Mouse (Mus musculus) mouse trophoblast stem cell (cell line): ENCODE data around the gene Il4ra.

ENCODE experiments used
- in situ Hi-C, 2 experiments: fragments of 300-500 bp; cut with MseI, MboI; formaldehyde crosslinking; loops; 2 replicates in 1 of 2; 3 replicates in 1 of 2; pipeline ENCODE4 v1.15.1; 2025

Gene Il4ra

DNA sequence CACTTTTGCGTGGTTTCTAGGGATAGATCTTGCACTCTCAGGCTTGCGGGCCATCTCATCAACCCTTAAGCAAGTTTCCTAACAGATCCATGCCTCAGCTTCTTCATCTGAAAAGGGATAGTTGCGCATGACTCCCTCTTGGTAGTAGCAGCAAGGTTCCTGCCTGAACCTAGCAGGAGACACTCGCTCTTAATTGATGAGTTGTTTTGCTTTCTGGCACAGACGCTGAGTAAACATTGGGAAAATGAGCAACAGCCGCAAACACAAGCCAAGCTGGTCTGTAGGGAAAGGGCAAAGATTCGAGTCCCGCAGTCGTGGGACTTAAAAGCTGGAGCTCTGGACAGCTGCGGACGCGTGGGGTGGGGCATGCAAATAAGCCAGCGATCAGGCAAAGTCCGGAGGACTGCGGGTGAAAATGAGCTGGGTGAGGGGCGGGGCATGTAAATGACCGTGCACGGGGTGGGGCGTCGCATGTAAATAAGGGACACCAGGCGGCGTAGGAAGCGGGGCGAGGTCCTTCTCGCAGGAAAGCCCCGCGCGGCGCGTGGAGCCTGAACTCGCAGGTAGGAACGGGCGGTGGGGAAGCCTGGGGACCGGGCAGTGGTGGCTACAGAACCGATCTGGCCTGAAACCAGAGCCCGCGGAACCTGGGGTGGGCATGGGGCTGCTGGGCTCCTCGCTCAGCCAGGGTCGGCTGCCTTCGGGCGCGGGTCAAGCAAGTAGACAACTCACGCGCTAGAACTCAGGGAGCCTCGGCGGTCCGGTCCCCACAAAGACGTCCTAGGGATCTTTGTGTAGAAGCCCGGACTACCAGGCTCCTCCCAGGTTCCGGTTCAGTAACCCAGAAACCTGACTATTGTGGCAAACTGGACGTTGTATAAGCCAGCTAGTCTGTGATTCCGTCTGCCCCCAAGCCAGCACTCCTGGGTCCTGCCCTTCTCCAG lies at the start of gene Il4ra:
Gene Il4ra (plus strand): TSS at position 355 of the 944 bp plus-strand sequence.
- in situ Hi-C loops = no loop called here

GRCm38 (mm10) chr7:125503374-125504092 lies 48.4 kb upstream of the Il4ra start:
- in situ Hi-C loops = no loop called here

- in situ Hi-C loops = no loop called here
Measured at GRCm38 (mm10) chr7:125504618-125505017, 47.3 kb upstream of the Il4ra start.

- in situ Hi-C loops = no loop called here
Measured at GRCm38 (mm10) chr7:125505568-125505967, 46.4 kb upstream of the Il4ra start.

DNA sequence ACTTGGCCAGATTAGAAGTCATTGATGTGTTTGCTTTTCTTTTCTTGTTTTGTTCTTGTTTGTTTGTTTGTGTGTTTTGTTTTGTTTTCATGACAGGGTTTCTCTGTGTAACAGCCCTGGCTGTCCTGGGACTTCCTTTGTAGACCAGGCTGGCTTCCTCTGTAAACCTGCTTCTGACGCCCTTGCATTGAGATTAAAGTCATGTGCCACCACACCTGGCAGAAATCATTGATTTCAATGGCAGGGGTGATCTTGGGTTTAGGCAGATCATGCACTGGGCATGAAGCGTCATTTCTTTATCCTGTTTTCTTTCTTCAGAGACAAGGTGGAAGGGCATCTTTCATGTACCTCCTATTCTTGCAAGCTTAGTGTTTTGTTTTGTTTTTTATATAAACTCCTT lies 44.6 kb upstream of the Il4ra start:
- in situ Hi-C loops = no loop called here

DNA sequence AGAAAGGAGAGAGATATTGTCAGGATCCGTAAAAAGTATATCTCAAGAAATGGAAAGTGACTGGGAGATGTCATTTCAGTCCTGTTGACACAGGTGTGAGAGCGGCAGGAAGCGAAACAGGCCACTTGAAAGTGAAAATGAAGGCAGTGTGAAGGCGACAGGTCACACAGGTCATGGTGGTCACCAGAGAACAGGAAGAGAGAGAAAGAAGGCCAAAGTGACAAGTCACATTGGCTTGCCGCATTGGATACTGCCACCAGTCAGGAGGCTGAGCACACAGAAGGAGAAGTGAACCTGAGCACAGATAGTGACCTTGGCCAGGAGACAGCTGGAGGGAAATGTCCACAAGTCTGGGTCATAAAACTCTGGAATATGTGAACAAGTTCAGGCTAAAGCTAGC lies 40.5 kb upstream of the Il4ra start:
- in situ Hi-C loops = no loop called here

DNA sequence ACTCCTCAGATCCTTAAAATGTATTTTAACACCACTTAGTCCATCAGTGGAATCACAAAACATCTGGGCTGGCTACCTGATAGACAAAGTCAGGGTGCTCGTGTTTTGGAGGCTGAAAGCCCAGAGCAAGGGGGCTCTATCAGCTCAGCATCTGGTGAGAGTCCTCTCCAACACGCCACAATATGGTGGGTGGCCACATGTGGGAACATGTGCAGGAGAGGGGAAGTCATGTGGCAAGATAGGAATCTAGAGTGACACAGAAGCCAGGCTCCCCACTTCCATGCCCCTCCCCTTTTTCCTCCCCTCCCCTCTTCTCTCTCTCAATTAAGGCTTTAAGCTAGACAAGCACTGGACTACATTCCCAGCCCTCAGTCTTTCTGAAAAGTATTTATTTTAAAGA lies 40.1 kb upstream of the Il4ra start:
- in situ Hi-C loops = no loop called here

- in situ Hi-C loops = no loop called here
Measured at GRCm38 (mm10) chr7:125515081-125515853, 36.7 kb upstream of the Il4ra start.

DNA sequence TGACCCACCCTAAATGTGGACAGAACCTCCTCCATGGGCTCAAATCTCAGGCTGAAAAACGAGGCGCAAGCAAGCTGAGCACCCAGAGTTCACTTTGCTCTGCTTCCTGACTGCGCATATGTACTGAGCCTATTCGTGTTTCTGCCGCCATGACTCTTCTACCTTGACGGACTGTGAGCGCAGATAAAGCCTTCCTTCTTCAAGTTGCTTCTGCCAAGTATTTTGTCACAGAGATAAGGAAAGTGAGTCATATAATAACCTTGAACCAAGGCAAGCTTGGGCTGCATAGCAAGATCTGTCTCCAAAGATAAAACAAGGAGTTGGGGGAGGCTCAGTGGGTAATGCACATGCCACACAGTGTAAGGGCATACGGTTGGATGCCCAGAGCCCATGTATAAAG lies 35.2 kb upstream of the Il4ra start:
- in situ Hi-C loops = no loop called here

DNA sequence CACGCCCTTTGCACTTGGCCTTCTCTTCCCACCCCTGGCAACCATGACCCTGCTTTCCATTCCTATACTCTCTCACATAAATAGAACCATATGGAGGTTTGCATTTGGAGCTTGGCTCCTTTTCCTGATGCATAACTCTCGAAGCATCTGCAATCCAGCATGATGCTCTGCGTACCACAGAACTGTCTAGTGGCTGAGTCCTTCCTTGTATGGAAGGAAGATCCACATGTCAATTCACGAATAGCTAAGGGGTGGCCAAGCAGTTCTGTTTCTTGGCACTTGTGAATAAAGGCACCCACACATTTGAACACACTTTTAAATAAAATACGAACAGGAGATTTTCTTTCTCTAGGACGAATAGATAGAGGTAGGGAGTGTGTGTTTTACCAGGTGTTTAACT lies 34.5 kb upstream of the Il4ra start:
- in situ Hi-C loops = no loop called here

DNA sequence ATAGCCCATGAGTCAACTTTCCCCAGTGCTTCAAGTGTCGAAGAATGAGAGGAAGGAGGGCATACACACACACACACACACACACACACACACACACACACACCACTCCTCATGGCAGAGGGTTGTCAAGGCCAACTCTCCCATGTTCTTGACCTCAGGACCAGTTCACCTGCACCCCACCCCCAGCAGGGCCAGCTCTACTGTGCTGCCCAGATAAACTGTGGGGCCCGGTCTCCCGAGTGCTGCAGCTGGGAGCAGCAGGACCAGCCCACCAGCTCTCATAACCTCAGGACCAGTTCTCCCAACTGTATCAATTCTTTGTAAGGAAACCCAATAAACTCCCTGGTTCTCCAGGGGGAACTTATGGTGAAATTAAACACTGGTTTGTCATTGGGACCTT lies 32.2 kb upstream of the Il4ra start:
- in situ Hi-C loops = no loop called here

DNA sequence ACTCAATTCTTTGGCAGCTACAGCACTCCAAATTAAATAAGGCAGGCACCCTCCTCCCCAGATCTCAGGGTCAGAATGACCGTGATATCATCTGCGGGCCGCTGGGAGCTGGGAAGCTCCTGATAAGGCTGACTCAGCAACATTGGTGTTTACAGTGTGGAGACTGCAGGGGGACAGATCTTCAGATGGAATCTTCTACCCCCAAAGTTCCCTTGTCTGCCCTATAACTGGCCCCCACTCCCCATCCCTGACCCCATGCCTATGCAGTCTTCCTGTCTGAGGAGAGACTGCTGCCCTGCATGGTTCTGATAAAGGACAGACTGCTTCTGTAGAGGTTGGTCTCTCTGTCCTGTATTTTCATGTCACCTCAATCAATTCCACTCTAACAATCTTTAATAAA lies 28.9 kb upstream of the Il4ra start:
- in situ Hi-C loops = no loop called here

DNA sequence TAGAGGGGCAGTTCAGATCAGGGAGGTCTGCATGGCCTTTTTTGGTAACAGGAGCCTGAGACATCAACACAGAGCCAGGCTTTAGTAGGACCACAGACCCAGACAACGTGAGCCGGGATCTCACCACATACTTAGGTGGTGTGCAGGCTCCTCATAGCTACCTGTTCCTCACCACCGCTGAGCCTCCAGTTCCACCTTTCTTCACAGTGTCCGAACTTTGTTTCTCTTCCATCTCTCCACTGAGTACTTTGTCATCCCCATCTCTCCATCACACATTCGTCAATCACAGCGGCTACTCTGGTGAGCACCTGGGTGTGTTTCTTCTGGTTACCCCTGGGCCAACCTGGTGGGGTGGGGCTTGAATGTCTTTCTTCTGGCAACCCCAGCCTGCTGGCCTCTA lies 24.7 kb upstream of the Il4ra start:
- in situ Hi-C loops = no loop called here

DNA sequence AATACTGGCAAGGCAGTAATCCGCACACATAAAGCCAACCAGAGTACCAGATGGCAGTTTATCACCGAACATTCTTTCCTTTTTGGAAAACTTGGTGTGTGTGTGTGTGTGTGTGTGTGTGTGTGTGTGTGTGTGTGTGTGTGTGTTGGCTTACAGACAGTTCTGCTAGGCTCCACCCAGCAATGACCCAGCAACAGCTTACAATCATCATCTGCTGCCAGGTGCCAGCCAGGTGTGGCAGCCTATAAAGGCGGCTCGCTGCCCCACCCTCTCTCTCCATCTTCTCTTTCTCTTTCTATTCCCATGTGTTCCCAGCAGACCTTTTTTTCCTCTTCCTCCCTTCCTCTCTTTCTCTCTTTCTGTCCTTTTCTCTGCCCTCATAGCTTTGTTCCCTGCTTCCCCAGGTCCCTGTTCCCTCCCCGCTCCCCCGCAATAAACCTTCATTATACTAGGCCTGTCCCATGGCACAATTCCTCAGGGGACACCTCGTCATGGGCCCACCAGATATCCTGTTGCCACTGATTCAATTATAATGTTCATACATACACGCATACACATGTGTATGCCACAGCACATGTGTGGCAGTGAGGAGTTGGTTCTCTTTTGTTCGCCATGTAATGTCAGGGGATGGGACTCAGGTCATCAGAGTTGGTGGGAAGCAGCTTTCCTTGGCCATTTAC lies 23.9 kb upstream of the Il4ra start:
- in situ Hi-C loops = no loop called here

- in situ Hi-C loops = no loop called here
Measured at GRCm38 (mm10) chr7:125539351-125539750, 12.6 kb upstream of the Il4ra start.

DNA sequence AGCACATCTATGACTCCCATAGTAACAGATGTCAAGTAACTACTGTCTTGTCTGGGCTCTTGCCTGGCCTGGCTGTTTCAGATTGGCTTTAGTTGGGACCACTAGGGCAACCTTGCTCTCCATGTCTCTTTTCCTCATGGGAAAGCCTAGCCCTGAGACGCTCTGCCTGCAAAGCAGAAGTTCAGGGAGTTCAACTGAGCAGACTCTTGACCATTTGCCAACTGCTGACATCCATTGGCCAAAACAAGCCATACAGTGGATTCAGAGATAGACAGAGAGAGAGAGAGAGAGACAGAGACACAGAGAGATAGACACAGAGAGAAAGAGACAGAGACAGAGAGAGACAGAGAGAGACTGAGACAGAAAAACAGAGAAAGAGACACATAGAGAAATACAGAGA lies 10.9 kb upstream of the Il4ra start:
- in situ Hi-C loops = no loop called here

- in situ Hi-C loops = no loop called here
Measured at GRCm38 (mm10) chr7:125541821-125542220, 10.1 kb upstream of the Il4ra start.

DNA sequence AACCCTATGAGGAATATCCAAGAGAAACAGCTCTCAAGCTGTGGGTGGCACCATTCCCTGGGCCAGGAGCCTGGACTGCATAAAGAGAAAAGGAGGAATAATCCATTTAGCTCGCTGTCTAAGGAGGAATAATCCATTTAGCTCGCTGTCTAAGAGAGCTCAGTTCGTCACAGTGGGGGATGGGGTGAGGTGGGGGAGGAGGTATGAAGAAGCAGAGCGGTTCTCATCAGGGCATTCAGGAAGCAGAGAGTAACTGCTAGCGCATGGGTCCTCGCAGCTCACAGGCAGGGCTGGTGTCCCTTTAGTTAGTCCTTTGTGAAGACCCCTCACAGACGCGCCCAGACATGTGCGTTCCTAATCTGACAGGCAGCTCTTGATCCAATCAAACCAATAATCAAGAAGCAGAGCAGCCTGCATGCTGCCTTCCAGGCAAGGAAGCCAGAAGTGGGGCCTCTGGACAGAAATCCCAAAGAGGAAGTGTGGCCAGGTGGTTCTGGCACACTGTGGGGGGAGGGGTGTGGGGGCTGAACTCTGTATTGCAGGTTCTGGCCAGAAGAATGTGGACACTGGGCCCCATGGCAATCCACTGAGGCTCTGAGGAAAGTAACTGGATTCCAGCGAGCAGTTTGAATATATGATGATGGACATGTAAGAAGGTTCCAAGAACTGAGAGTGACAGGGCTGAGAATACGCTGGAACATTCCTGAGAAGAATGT lies 9.4 kb upstream of the Il4ra start:
- in situ Hi-C loops = no loop called here

- in situ Hi-C loops = no loop called here
Measured at GRCm38 (mm10) chr7:125543497-125543896, 8.4 kb upstream of the Il4ra start.

- in situ Hi-C loops = no loop called here
Measured at GRCm38 (mm10) chr7:125545331-125545730, 6.6 kb upstream of the Il4ra start.

DNA sequence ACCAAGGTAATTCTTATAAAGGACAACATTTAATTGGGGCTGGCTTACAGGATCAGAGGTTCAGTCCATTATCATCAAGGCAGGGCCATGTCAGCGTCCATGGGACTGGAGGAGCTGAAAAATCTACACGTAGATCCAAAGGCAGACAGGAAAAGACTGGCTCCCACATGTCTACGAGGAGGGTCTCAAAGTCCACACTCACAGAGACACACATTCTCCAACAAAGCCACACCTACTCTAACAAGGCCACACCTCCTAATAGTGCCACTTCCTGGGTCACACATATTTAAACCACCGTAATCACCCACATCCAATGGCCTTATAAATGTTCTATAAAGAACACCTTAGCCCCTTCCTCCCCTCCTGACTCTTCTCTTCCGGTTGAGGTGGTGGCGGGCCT lies 5.2 kb upstream of the Il4ra start:
- in situ Hi-C loops = no loop called here
